Mouse (Mus musculus) liver, adult 2 months (tissue): ENCODE measurements around the gene Herc4.

Experiments used
- CTCF ChIP-seq: fragments of 200-500 bp; IDR thresholded peaks from 2 replicates; pipeline ENCODE4 v1.5.1; 2011; ENCODE audit warnings: low read depth, low read length, control low read depth
- POLR2A ChIP-seq: fragments of 200-500 bp; IDR thresholded peaks from 2 replicates; pipeline ENCODE4 v1.6.1; 2011; ENCODE audit warnings: low read length, control low read depth; ENCODE audit not compliant: insufficient read depth; ENCODE audit errors: extremely low read depth

DNA sequence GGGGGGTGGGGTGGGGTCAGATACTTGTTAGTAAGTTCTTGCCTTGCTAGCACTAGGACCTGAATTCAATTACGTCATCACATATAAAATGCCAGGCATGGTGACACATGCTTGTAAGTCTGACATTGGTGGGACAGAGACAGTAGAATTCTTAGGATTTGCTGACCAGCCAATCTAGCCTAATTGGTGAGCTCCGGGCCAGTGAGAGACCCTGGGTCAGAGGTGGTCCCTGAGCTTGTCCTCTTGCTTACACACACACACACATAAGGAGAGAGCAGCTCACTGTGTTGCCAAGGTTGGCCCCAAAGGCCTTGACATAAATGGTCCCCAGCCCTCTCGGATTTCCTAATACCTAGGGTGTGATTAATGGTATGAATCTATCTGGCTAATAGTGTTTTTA, 36.2 kb downstream of the Herc4 start:
- TF ChIP-seq POLR2A (no peak), CTCF (no peak)
